Mouse (Mus musculus) stomach, embryonic 16.5 days (tissue): ENCODE results near the gene Smim14. TPM values are rescaled to one million over a fixed set of nuclear protein-coding genes. Genes with fewer than 3 reads are reported as not detected.
A peak's percentile ranks its signal among the peaks of the same experiment; 100 is the strongest.

Experiments used
- ATAC-seq: fragments of 200-750 bp; cut with Nextera tagmentation; 2 replicates; pipeline ENCODE4 v1.8.0; 2017; ENCODE audit warnings: moderate number of reproducible peaks, moderate TSS enrichment; ENCODE audit not compliant: insufficient read depth, low FRiP score
- H3K27ac ChIP-seq: fragments of 300-500 bp; sonication (generic); 2 replicates; pipeline ENCODE4 v1.5.1; 2014; ENCODE audit warnings: low read length
- H3K27me3 ChIP-seq: fragments of 300-500 bp; sonication (generic); 2 replicates; pipeline ENCODE4 v1.6.1; 2014; ENCODE audit warnings: low read length, control low read depth, mixed read lengths; ENCODE audit not compliant: control insufficient read depth, insufficient read depth
- H3K36me3 ChIP-seq: fragments of 300-500 bp; sonication (generic); 2 replicates; pipeline ENCODE4 v1.6.1; 2014; ENCODE audit warnings: low read length; ENCODE audit not compliant: control insufficient read depth, insufficient read depth
- H3K4me1 ChIP-seq: fragments of 300-500 bp; sonication (generic); 2 replicates; pipeline ENCODE4 v1.6.1; 2014; ENCODE audit warnings: low read length, control low read depth, mixed read lengths; ENCODE audit not compliant: control insufficient read depth, insufficient read depth
- H3K4me2 ChIP-seq: fragments of 300-500 bp; sonication (generic); 2 replicates; pipeline ENCODE4 v1.6.1; 2014; ENCODE audit warnings: low read depth, low read length, mixed read lengths
- H3K4me3 ChIP-seq: fragments of 300-500 bp; sonication (generic); replicated peaks from 2 replicates; pipeline ENCODE4 v1.5.1; 2014; ENCODE audit warnings: mild to moderate bottlenecking, low read length
- H3K9ac ChIP-seq: fragments of 300-500 bp; sonication (generic); 2 replicates; pipeline ENCODE4 v1.6.1; 2014; ENCODE audit warnings: low read length
- H3K9me3 ChIP-seq: fragments of 300-500 bp; sonication (generic); replicated peaks from 2 replicates; pipeline ENCODE4 v1.6.1; 2016; ENCODE audit warnings: low read length, control low read depth; ENCODE audit not compliant: control insufficient read depth
- WGBS: fragments of 180-500 bp; shearing (Covaris S2); extraction: QIAGEN DNeasy Blood & Tissue Kit; methylation state at CpG from one replicate; pipeline ENCODE4 v1.1.7; 2014; 5-methylcytosine and 5-hydroxymethylcytosine counted together
- polyA plus RNA-seq: library from polyadenylated mRNA; unstranded; fragments of >200 nt; fragmentation: Nextera tagmentation; extraction: Ambion mirVana; gene quantifications from 2 replicates; pipeline ENCODE4 v1.2.1, GENCODE M21; 2015

The Smim14 gene
- polyA plus RNA-seq, 1 experiment from 2014 or later, result 192 TPM

GRCm38 (mm10) chr5:65534496-65534895 lies 2.5 kb downstream of the Smim14 start:
- H3K4me3 ChIP-seq, result no peak overlapping the region
- no peak overlapping the region for H3K4me2 ChIP-seq
- 65% methylated on average over 4 of the region's 4 CpGs for WGBS
- H3K9ac ChIP-seq, result no peak overlapping the region
- H3K9me3 ChIP-seq, result no peaks in the 10 kb centered on the region
- no peak overlapping the region for H3K27ac ChIP-seq
- H3K4me1 ChIP-seq, result peaks cover 6% of the 10 kb centered on the region
- H3K27me3 ChIP-seq, result no peaks in the 10 kb centered on the region
- ATAC-seq, result no peak
- H3K36me3 ChIP-seq, result no peaks in the 10 kb centered on the region

DNA sequence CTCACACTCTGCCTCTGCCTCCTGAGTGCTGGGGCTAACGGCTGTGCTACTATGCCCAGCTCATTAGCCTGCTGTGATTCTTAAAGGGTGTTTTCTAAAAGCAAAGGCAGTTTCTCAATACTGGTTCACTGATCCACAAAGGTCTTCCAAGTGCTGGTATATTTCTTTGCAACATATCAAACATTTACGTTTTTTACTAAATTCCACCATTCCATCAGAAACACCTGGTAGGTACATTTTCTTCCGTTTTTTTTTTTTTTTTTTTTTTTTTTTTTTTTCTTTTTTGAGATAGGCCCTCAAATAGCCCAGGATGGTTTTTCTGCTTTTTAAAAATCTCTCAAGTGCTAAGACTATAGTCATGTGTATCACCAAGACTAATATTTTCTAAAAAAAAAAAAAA lies 5.7 kb downstream of the Smim14 start:
- Histone ChIP-seq H3K9ac (no peak overlapping the region), H3K4me3 (no peak overlapping the region), H3K36me3 (no peaks in the 10 kb centered on the region), H3K27ac (no peak overlapping the region), H3K9me3 (no peaks in the 10 kb centered on the region), H3K27me3 (no peaks in the 10 kb centered on the region), H3K4me2 (no peak overlapping the region), H3K4me1 (no peaks in the 10 kb centered on the region)
- WGBS, result 68% methylated on average over 3 of the region's 3 CpGs
- no peak for ATAC-seq

DNA sequence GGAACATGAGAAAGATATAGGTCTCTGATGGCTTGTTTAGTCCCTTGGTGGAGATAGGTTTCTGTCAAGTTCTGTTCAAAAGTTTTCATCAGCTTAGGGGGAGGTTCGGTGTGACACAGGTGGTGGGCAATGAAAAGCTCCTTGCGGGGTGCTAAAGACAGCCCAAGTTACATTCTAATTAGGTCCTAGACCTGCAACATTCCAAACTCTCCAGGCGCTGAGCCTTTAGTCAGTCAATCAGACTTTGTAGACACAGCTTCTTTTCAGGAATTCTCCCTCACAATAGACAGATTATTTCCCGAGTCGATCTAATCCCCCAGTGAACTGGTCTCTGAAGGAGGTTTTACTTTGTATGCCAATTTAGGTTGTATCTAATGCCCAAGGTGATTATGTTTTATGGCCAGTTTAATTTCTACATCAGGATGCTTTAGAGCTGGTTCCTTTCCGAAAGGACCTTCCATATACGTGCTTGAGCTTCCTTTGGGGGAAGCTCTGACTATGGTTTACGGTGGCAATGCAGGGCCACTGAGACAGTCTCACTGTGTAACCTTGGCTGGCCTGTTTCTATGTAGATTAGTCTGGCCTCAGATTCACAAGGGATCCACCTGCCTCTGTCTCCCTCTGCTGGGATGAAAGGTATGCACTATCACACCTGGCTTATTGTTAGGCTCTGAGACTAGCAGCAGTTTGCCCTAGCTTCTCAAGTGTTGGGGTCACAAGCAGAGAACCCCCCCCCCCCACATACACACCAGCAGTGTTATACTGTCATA lies 11.1 kb downstream of the Smim14 start:
- Histone ChIP-seq H3K27me3 (no peaks in the 10 kb centered on the region), H3K4me3 (no peak overlapping the region), H3K27ac (no peak overlapping the region), H3K9me3 (no peaks in the 10 kb centered on the region), H3K4me2 (no peak overlapping the region), H3K9ac (no peak overlapping the region), H3K4me1 (no peaks in the 10 kb centered on the region), H3K36me3 (no peaks in the 10 kb centered on the region)
- no peak for ATAC-seq
- WGBS, result 26% methylated on average over 8 of the region's 8 CpGs

DNA sequence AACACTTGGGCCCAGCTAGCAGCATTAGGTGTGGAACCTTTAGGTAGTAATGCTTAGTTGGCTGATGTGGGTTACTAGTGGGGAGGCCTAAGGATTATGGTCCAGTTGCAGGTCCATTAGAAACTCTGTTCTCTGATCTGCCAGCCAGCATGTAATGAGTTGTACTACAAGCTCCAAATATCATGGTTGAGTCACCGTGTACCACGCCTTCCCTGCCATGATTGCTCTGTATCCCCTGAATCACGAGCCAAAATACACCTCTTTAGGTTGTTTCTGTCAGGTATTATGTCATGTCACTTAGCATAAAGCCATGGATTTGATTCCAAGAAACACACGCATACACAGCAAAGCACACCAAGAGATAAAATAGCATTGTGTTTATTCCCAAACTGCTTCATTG lies 12.2 kb downstream of the Smim14 start:
- WGBS, result 62% methylated on average over 4 of the region's 4 CpGs
- Histone ChIP-seq H3K27ac (peak overlapping the region; percentile 47; the same call in 1 of the 2 replicates), H3K4me2 (no peak overlapping the region), H3K36me3 (no peaks in the 10 kb centered on the region), H3K27me3 (no peaks in the 10 kb centered on the region), H3K4me1 (no peaks in the 10 kb centered on the region), H3K4me3 (no peak overlapping the region), H3K9ac (no peak overlapping the region), H3K9me3 (no peaks in the 10 kb centered on the region)
- ATAC-seq, result no peak

DNA sequence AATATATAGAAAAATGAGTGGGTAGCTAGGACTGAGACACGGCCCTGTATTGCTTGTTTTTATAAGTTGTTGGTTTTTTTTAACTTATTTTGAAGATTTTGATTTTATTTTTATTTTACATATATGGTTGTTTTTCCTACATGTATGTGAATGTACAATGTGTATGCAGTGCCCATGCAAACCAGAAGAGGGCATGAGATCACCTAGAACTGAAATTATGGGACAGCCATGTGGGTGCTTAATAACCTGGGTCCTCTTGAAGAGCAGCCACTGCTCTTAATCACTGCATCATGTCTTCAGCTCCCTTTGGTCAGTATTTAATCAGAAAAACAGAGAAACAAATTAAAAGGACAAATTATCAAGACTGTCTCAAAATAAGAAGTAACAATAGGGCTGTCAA lies 15.2 kb downstream of the Smim14 start:
- Histone ChIP-seq H3K4me1 (no peaks in the 10 kb centered on the region), H3K4me2 (no peak overlapping the region), H3K9ac (no peak overlapping the region), H3K9me3 (no peaks in the 10 kb centered on the region), H3K36me3 (no peaks in the 10 kb centered on the region), H3K27me3 (no peaks in the 10 kb centered on the region), H3K27ac (no peak overlapping the region), H3K4me3 (no peak overlapping the region)
- ATAC-seq, result no peak
- WGBS, result 76% methylated on average over 1 of the region's 1 CpGs

DNA sequence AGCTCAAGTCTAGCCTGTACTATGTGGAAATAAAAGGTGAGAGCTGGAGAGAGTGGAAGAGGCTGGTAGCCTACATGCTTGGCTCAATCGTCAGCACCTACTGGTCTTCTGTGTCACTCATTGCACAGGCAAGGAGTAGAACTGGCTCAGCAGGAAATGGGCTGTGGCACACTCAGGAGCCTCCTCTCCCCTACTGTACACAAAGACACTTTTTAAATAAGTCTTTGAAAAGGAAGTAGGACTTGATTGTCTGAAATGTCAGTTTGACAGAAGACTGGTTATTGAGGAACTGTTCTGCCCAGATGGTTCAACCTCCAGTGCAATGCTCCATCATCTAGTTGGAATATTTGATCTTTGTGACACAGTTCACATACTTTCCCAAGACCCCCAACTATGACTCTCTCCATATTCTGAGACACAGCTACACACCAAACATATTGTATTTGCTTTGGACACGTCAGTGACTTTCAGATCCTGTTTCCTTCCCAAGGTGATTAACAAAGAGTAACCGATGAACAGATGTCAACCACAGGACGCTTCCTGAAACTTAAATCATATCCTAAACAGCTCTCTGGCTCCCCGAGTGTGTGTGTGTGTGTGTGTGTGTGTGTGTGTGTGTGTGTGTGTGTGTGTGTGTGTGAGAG lies 22.2 kb downstream of the Smim14 start:
- H3K9ac ChIP-seq, result no peak overlapping the region
- H3K36me3 ChIP-seq, result no peaks in the 10 kb centered on the region
- peak; percentile 89 for ATAC-seq
- no peak overlapping the region for H3K4me3 ChIP-seq
- WGBS, result 36% methylated on average over 5 of the region's 5 CpGs
- H3K27ac ChIP-seq, result peak overlapping the region; percentile 75
- H3K9me3 ChIP-seq, result no peaks in the 10 kb centered on the region
- H3K4me1 ChIP-seq, result no peaks in the 10 kb centered on the region; the same call in 1 of the 2 replicates
- no peaks in the 10 kb centered on the region for H3K27me3 ChIP-seq
- H3K4me2 ChIP-seq, result no peak overlapping the region

- Histone ChIP-seq H3K4me3 (no peak overlapping the region), H3K9me3 (no peaks in the 10 kb centered on the region), H3K27me3 (no peaks in the 10 kb centered on the region), H3K4me1 (no peaks in the 10 kb centered on the region; the same call in 1 of the 2 replicates), H3K4me2 (no peak overlapping the region), H3K27ac (0 out of 2 replicates have a peak overlapping the region, but pooled peaks have one; percentile 15), H3K36me3 (no peaks in the 10 kb centered on the region), H3K9ac (no peak overlapping the region)
- WGBS, result 73% methylated on average over 3 of the region's 3 CpGs
- 0 out of 2 replicates have a peak, but pooled peaks have one; percentile 10 for ATAC-seq
Observed at GRCm38 (mm10) chr5:65513506-65513905, 23.5 kb downstream of the Smim14 start.

DNA sequence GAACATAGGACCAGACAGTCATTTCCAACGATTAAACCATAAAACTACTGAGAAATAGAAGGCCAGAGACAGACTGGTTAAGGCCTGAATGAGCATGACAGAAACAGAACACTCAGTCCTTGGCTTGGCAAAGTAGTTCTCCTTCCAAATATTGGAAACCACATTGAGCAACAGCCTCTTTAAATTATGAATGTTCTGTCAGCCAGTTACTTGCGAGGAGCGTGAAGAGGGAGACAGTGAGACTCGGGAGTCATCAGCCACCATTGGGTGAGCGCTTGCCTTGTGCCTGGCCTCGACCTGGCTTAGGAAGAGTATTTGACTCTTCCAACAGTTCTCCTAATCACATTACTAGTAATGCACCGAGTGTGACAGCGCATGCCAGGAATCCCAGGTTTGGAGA lies 28.6 kb downstream of the Smim14 start:
- Histone ChIP-seq H3K9me3 (no peaks in the 10 kb centered on the region), H3K27me3 (no peaks in the 10 kb centered on the region), H3K36me3 (no peaks in the 10 kb centered on the region), H3K4me1 (0 out of 2 replicates have a peak, but pooled peaks cover 3% of the 10 kb centered on the region), H3K9ac (no peak overlapping the region), H3K4me3 (no peak overlapping the region), H3K27ac (no peak overlapping the region), H3K4me2 (no peak overlapping the region)
- 78% methylated on average over 8 of the region's 8 CpGs for WGBS
- no peak for ATAC-seq

- Histone ChIP-seq H3K9ac (no peak overlapping the region), H3K9me3 (no peaks in the 10 kb centered on the region), H3K4me1 (0 out of 2 replicates have a peak, but pooled peaks cover 3% of the 10 kb centered on the region), H3K4me3 (peak overlapping the region; percentile 14; the same call in 1 of the 2 replicates), H3K4me2 (peak overlapping the region; percentile 44), H3K27ac (no peak overlapping the region), H3K27me3 (no peaks in the 10 kb centered on the region), H3K36me3 (no peaks in the 10 kb centered on the region)
- ATAC-seq, result no peak
- WGBS, result 7% methylated on average over 8 of the region's 8 CpGs
Observed at GRCm38 (mm10) chr5:65505786-65506185, 31.2 kb downstream of the Smim14 start.
